Mouse (Mus musculus) layer of hippocampus, postnatal 36 days (tissue): ENCODE measurements around the gene CK137956. TPM values are rescaled to one million over a fixed set of nuclear protein-coding genes. Genes with fewer than 3 reads are reported as not detected.

Experiments
- DNase-seq, 2 experiments: peaks; one replicate each; pipeline ENCODE4 v3.0.0; 2022
- total RNA-seq, 2 experiments: library from RNA; stranded (reverse); gene quantifications; 2 replicates each; pipeline ENCODE4 v1.2.3; 2021

The CK137956 gene
- total RNA-seq, 2 experiments from 2014 or later, result 0.73 to 0.90 TPM

GRCm38 (mm10) chr4:127907151-127907550 is 63.6 kb downstream of the CK137956 start:
- peak in 1 of 2 experiments; percentile 9 for DNase-seq

GRCm38 (mm10) chr4:127903954-127904353 is 66.8 kb downstream of the CK137956 start:
- DNase-seq, result no peak

GRCm38 (mm10) chr4:127900893-127901456 is 69.8 kb downstream of the CK137956 start:
- no peak for DNase-seq

- DNase-seq, result no peak
Observed at GRCm38 (mm10) chr4:127889071-127889470, 81.7 kb downstream of the CK137956 start.

GRCm38 (mm10) chr4:127878966-127879365 is 91.8 kb downstream of the CK137956 start:
- no peak for DNase-seq

Other genes starting within 250 kb of the CK137956 start
- 10 to 100 TPM; 43.5 to 51.1 TPM for gene Csmd2, start 16.9 kb upstream of the CK137956 start, total RNA-seq